Mouse (Mus musculus) liver, embryonic 13.5 days (tissue): Measurements from ENCODE around the gene Kctd2. TPM values are rescaled to one million over a fixed set of nuclear protein-coding genes. Genes with fewer than 3 reads are reported as not detected.
A peak's percentile ranks its signal among the peaks of the same experiment; 100 is the strongest.

Source experiments
- ATAC-seq: fragments of 200-750 bp; cut with Nextera tagmentation; 2 replicates; pipeline ENCODE4 v1.8.0; 2017; ENCODE audit warnings: low read depth, mild to moderate bottlenecking, moderate number of reproducible peaks, moderate library complexity
- DNase-seq: peaks from one replicate; pipeline ENCODE4 v3.0.0; 2022
- H3K27ac ChIP-seq: fragments of 300-500 bp; sonication (generic); 2 replicates; pipeline ENCODE4 v1.5.1; 2015; ENCODE audit warnings: moderate library complexity, mild to moderate bottlenecking, inconsistent platforms
- H3K27me3 ChIP-seq: fragments of 300-500 bp; sonication (generic); 2 replicates; pipeline ENCODE4 v1.6.1; 2015; ENCODE audit warnings: mild to moderate bottlenecking, inconsistent platforms
- H3K36me3 ChIP-seq: fragments of 300-500 bp; sonication (generic); 2 replicates; pipeline ENCODE4 v1.6.1; 2015; ENCODE audit warnings: mild to moderate bottlenecking, inconsistent platforms
- H3K4me1 ChIP-seq: fragments of 300-500 bp; sonication (generic); replicated peaks from 2 replicates; pipeline ENCODE4 v1.6.1; 2015; ENCODE audit warnings: inconsistent platforms
- H3K4me2 ChIP-seq: fragments of 300-500 bp; sonication (generic); 2 replicates; pipeline ENCODE4 v1.6.1; 2015; ENCODE audit warnings: inconsistent platforms, mild to moderate bottlenecking, moderate library complexity
- H3K4me3 ChIP-seq: fragments of 300-500 bp; sonication (generic); replicated peaks from 2 replicates; pipeline ENCODE4 v1.5.1; 2015; ENCODE audit warnings: mild to moderate bottlenecking, inconsistent platforms
- H3K9ac ChIP-seq: fragments of 300-500 bp; sonication (generic); 2 replicates; pipeline ENCODE4 v1.6.1; 2015; ENCODE audit warnings: mild to moderate bottlenecking, inconsistent platforms
- H3K9me3 ChIP-seq: fragments of 300-500 bp; sonication (generic); replicated peaks from 2 replicates; pipeline ENCODE4 v1.6.1; 2016; ENCODE audit warnings: inconsistent platforms
- WGBS: fragments of 180-500 bp; shearing (Covaris S2); methylation state at CpG from one replicate; pipeline ENCODE4 v1.1.7; 2015; ENCODE audit not compliant: insufficient replicate concordance; 5-methylcytosine and 5-hydroxymethylcytosine counted together
- polyA plus RNA-seq: library from polyadenylated mRNA; unstranded; fragments of >200 nt; fragmentation: Nextera tagmentation; extraction: Ambion mirVana; gene quantifications from 2 replicates; pipeline ENCODE4 v1.2.1, GENCODE M21; 2015

Kctd2 gene
- polyA plus RNA-seq, 1 experiment from 2014 or later, result 4.1 TPM

DNA sequence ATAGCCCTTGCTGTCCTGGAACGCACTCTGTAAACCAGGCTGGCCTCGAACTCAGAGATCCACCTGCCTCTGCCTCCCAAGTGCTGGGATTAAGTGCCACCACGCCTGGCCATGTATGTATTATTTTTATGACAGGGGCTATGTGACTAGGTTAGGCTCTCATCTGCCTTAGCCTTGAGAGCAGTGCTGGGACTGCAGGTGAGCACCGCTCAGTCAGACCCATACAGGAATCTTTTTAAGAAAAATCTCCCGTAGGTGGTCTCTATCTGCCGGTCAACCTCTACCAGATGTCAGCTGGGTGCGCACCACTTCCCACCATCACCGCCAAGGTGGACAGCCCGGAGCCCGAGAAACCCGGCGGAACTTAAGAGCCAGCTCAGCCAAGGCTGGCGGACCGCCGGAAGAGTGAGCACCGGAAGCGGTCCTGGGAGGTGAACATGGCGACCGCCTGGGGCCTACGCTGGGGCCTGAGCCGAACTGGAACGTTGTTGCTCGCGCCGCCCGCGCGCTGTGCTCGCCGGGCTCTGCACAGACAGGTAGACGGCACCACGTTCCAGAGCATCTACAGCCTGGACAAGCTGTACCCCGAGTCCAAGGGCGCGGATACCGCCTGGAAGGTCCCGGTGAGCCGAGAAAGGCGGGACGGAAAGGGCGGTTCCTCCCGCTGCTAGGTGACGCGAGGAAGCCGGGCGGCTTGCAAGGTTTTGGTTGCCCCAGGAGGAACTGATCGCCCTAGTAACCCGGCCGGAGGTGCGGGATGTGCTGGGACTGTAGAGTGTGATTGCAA lies 16.4 kb upstream of the Kctd2 start, which contains the start of gene Mrpl58:
Gene Mrpl58 (plus strand): TSS at position 415 of the 787 bp plus-strand sequence.
- peak; percentile 75 for DNase-seq
- Histone ChIP-seq H3K27ac (peak within 1 kb of the TSS; percentile 78), H3K36me3 (peaks cover 14% of the 10 kb centered on the region), H3K9ac (peak within 1 kb of the TSS; percentile 86), H3K4me2 (peak within 1 kb of the TSS; percentile 84), H3K27me3 (peaks cover 7% of the 10 kb centered on the region; the same call in 1 of the 2 replicates), H3K4me1 (peaks cover 25% of the 10 kb centered on the region), H3K4me3 (peak within 1 kb of the TSS; percentile 83), H3K9me3 (no peaks in the 10 kb centered on the region)
- ATAC-seq, result peak; percentile 91
- 3% methylated on average over 50 of the region's 50 CpGs for WGBS

DNA sequence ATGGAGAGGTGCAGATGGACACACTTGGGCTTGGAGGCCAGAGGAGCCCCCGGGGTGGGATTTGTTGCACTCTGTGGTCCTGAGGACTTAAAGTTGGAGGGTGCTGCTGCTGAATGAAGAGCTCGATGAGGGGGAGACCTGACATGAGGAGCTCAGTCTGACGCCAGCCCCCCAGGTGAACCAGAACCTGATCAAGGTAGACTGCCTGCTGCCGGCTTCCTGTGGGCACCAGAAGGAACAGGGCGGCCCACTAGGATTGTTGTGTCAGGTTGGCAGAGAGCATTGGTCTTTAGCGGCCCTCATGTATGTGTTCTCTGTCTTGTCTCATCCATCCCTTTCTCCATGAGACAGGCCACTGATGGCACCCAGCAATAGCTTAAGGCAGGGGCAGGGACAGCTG lies 14.2 kb upstream of the Kctd2 start:
- Histone ChIP-seq H3K4me1 (peaks cover 32% of the 10 kb centered on the region), H3K4me3 (no peak overlapping the region), H3K9ac (no peak overlapping the region), H3K27me3 (peaks cover 5% of the 10 kb centered on the region; the same call in 1 of the 2 replicates), H3K36me3 (peaks cover 30% of the 10 kb centered on the region), H3K4me2 (no peak overlapping the region), H3K9me3 (no peaks in the 10 kb centered on the region), H3K27ac (no peak overlapping the region)
- WGBS, result 91% methylated on average over 6 of the region's 6 CpGs
- DNase-seq (no peak), ATAC-seq (no peak)

DNA sequence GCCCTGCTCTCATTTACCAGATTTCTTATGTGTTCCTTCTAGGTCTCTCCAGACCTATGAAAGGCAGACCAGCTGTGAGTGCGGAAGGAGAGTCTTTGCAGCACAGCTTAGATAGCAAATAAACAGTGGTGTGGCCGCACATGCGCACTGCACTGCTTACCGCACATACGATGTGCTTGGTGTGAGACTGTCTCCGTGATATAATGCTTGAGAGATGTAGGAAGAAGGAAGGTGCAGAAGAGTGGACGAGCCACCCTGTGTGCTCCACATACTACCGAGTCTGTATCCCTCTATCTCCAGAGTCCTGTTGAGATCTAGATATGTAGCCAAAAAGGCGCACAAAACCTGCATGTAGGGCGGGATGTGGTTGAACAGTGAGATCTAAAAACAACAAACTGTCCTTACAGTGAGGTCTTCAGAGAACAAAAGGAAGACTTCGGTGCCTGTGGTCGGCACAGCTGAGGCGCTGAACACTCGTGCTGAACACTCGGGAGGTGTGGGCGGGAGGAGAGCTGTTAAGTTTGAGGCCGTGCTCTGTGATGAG lies 13.0 kb upstream of the Kctd2 start:
- Histone ChIP-seq H3K9me3 (no peaks in the 10 kb centered on the region), H3K4me2 (no peak overlapping the region), H3K4me1 (peaks cover 44% of the 10 kb centered on the region), H3K27me3 (no peaks in the 10 kb centered on the region), H3K36me3 (peaks cover 37% of the 10 kb centered on the region), H3K27ac (no peak overlapping the region), H3K4me3 (no peak overlapping the region), H3K9ac (no peak overlapping the region)
- no peak for ATAC-seq
- 86% methylated on average over 17 of the region's 17 CpGs for WGBS
- DNase-seq, result no peak

DNA sequence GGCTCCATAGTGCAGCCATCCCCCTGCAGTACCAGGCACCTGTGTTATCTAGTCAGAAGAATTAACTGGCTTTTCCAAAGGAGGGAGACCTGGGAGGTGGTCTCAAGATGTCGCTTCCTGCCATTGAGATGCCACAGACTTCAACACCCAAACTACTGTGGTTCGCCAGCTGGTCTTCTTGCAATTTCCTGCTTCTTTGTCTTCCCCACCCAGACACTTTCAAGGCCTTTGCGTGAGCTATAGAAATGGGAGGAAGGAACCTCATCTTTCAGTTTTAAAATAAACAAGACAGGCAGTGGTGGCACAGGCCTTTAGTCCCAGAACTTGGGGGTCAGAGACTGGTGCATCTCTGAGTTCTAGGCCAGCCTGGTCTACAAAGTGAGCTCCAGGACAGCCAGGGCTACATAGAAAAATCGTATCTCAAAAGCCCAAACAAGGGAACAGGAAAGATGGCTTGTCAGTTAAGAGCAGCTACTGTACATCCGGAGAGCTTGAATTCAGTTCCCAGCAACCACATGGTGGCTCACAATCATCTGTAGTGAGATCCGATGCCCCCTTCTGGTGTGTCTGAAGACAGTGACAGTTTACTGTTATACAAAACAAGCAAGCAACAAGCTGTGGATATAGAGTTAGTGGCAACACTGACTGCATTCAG lies 11.5 kb upstream of the Kctd2 start:
- Histone ChIP-seq H3K9me3 (no peaks in the 10 kb centered on the region), H3K27me3 (no peaks in the 10 kb centered on the region), H3K9ac (no peak overlapping the region), H3K4me3 (no peak overlapping the region), H3K36me3 (peaks cover 37% of the 10 kb centered on the region), H3K4me2 (no peak overlapping the region), H3K27ac (no peak overlapping the region; the same call in 1 of the 2 replicates), H3K4me1 (peaks cover 45% of the 10 kb centered on the region)
- WGBS, result 56% methylated on average over 6 of the region's 6 CpGs
- ATAC-seq (no peak), DNase-seq (no peak)

DNA sequence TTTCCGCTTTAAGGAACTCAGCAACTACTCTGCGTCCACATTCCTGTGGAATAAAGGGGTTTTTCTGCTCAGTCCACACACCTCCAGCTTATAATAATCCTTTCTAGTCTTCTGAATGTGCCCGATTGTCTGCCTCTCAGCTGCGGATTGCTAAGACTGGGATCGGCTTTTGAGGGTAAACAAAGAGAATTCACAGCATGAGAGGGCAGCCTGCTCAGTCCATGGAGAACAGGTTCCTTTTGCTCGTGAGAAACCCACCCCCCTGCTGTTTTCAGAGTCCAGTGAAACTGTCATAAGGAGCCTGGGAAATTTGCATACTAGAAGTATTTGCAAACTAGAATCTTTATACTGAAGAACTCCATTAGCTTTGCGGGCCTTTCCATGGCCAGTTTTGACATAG lies 10.4 kb upstream of the Kctd2 start:
- H3K27ac ChIP-seq, result no peak overlapping the region
- H3K9me3 ChIP-seq, result no peaks in the 10 kb centered on the region
- H3K36me3 ChIP-seq, result peaks cover 37% of the 10 kb centered on the region

DNA sequence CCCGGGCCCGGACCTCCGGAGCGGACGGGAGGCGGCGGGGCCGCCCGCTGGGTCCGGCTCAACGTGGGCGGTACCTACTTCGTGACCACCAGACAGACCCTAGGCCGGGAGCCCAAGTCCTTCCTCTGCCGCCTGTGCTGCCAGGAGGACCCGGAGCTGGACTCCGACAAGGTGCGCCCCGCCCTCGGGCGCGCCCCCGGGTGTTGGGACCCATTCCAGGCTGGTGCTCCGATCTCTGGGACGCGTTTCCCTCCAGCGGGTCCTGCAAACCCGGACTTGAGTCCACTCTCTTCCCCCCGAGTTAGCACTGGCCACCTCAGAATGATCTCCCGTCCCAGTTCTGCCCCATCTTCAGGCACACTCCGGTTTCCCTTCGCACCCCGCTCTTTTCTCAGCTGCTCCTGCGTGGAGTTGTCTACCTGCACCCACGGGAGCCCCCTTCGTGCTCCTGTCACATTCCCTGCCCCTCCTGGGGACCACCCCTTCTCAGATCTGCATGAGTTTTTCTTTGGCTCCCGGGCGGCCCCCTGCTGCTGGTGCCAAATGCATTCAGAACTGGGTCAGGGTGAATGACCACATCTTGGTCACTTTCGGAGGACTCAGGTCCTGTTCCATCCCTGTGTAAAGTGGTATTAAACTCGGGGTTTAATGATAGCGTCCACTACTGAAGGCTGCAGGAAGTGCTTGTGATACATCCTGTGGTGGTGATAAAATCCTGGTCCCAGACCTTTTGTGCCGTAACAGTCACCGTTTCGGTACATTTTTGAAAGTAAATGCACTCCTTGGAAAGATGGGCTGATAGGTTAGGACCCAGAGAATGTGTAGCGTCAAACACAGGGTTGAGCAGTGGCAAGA lies 635 bp downstream of the Kctd2 start:
- Histone ChIP-seq H3K27me3 (no peaks in the 10 kb centered on the region), H3K4me3 (peak overlapping the region; percentile 94), H3K27ac (peak overlapping the region; percentile 87), H3K4me1 (peaks cover 42% of the 10 kb centered on the region), H3K36me3 (peaks cover 33% of the 10 kb centered on the region), H3K4me2 (peak overlapping the region; percentile 98), H3K9me3 (no peaks in the 10 kb centered on the region), H3K9ac (peak overlapping the region; percentile 97)
- WGBS, result 2% methylated on average over 44 of the region's 45 CpGs
- DNase-seq (peak; percentile 57), ATAC-seq (peak; percentile 71)

More for the DNA sequence above, 10.4 kb upstream of the Kctd2 start:
- no peak for ATAC-seq
- H3K9ac ChIP-seq, result no peak overlapping the region
- no peak for DNase-seq
- peaks cover 45% of the 10 kb centered on the region for H3K4me1 ChIP-seq
- no peak overlapping the region for H3K4me2 ChIP-seq
- H3K4me3 ChIP-seq, result no peak overlapping the region
- 89% methylated on average over 7 of the region's 7 CpGs for WGBS
- H3K27me3 ChIP-seq, result no peaks in the 10 kb centered on the region

DNA sequence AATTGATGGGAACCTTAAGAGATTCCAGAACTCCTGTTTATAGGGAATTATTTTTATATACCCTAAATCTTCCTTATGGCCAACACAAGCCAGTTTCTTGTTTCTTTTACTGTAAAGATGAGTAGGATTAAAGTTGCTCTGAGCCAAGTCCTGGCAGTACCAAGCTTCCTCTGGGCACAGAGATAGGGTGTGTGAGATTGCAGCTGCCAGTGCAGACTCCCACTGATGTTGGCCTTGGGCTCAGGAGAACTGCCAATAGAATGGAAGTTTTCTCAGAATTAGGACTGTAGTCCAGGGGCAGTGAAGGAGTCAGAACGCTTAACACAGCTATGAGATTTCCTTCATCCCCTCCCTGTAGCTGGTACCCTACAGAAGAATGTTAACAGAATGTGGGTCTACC lies 1.4 kb downstream of the Kctd2 start:
- Histone ChIP-seq H3K9ac (peak overlapping the region; percentile 97; the same call in 1 of the 2 replicates), H3K27ac (no peak overlapping the region)

DNA sequence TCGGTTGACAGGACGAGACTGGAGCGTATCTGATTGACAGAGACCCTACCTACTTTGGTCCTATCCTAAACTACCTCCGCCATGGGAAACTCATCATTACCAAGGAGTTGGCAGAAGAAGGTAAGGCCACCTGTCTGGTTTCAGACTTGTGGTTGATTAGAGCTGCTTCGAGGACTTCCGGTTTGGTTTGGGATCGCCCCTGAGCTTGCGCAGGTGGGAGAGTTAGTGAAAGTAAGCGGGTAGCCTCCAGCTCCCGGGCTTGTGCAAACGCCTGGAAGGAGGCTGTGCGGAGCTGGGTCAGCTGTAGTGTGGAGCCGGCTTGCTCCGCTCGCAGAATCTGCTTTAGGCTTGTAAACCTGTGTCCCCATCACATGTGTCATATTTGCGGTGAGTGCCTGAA lies 2.0 kb downstream of the Kctd2 start:
- 88% methylated on average over 16 of the region's 16 CpGs for WGBS
- no peaks in the 10 kb centered on the region for H3K9me3 ChIP-seq
- DNase-seq, result no peak
- H3K4me1 ChIP-seq, result peaks cover 39% of the 10 kb centered on the region
- H3K9ac ChIP-seq, result no peak overlapping the region
- no peak overlapping the region for H3K4me3 ChIP-seq
- no peaks in the 10 kb centered on the region for H3K27me3 ChIP-seq
- peaks cover 19% of the 10 kb centered on the region for H3K36me3 ChIP-seq
- no peak for ATAC-seq
- H3K4me2 ChIP-seq, result no peak overlapping the region
- no peak overlapping the region for H3K27ac ChIP-seq

More for the DNA sequence above, 1.4 kb downstream of the Kctd2 start:
- peaks cover 42% of the 10 kb centered on the region for H3K4me1 ChIP-seq
- H3K4me2 ChIP-seq, result peak overlapping the region; percentile 98
- no peaks in the 10 kb centered on the region for H3K27me3 ChIP-seq
- no peak for DNase-seq
- peak overlapping the region; percentile 94 for H3K4me3 ChIP-seq
- WGBS, result 50% methylated on average over 1 of the region's 1 CpGs
- H3K36me3 ChIP-seq, result peaks cover 26% of the 10 kb centered on the region
- no peak for ATAC-seq
- H3K9me3 ChIP-seq, result no peaks in the 10 kb centered on the region

DNA sequence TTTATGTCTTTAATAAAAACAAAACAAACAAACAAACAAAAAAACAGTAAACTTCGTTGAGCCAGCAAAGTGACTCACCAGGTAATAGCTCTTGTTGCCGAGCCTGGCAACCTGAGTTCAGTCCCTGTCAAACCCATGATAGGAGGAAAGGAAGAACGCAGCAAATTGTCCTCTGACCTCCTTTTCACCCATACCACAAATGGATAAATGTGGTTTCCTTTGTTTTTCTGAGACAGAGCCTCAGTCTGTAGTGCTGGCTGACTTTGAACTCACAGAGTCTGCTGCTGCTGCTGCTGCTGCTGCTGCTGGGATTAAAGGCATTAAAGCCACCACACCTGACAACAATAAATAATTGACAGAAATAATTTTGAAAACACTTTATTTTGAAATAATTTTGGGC lies 3.2 kb downstream of the Kctd2 start:
- DNase-seq (no peak), ATAC-seq (no peak)
- Histone ChIP-seq H3K27ac (no peak overlapping the region), H3K9me3 (no peaks in the 10 kb centered on the region), H3K36me3 (peaks cover 16% of the 10 kb centered on the region), H3K4me2 (no peak overlapping the region), H3K9ac (no peak overlapping the region), H3K27me3 (no peaks in the 10 kb centered on the region), H3K4me3 (no peak overlapping the region), H3K4me1 (peaks cover 37% of the 10 kb centered on the region)
- 65% methylated on average over 3 of the region's 3 CpGs for WGBS

DNA sequence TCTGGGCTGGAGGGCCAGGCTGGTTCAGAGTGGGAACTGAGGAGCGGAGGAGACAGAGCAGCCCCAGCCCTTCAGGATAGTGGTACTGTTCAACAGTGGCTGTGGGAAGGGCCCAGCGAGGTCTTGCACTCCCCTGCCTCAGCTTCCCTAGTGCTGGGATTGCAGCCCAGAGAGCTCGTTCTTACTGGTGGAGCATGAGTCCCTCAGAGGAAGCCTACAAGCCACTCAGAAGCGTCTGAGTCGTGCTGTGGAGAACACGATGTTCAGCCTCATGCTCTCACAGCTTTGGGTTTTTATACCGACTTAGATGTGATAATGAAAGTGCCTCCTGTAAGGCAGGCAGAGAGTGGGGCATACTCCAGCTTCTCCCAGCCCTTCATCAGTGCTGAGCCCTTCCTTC lies 4.7 kb downstream of the Kctd2 start:
- Histone ChIP-seq H3K9me3 (no peaks in the 10 kb centered on the region), H3K36me3 (peaks cover 21% of the 10 kb centered on the region), H3K27ac (no peak overlapping the region), H3K4me3 (no peak overlapping the region), H3K4me1 (peaks cover 32% of the 10 kb centered on the region), H3K27me3 (no peaks in the 10 kb centered on the region), H3K4me2 (no peak overlapping the region), H3K9ac (no peak overlapping the region)
- DNase-seq (no peak), ATAC-seq (no peak)
- WGBS, result 80% methylated on average over 7 of the region's 7 CpGs

DNA sequence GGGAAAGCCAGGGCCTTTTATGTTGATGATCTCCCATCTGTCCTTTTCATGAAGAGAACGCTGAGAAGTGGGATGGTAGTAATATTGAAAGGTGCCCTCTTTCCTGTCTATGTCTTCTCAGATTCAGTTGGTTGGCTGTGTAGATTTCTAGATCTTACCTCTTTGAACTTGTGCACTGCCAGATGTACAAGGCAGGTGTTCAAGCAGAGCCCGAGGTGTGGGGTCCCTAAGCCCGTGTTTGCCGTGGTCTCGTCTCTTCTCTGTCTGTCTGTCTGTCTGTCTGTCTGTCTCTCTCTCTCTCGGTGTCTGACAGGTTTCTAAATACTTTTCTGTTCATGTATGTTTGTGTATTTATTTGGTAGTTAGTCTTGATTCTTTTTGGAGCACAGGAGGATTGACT lies 5.7 kb downstream of the Kctd2 start:
- H3K36me3 ChIP-seq, result peaks cover 31% of the 10 kb centered on the region
- H3K9ac ChIP-seq, result no peak overlapping the region
- WGBS, result 73% methylated on average over 6 of the region's 6 CpGs
- ATAC-seq (no peak), DNase-seq (no peak)
- H3K4me2 ChIP-seq, result no peak overlapping the region
- H3K27ac ChIP-seq, result no peak overlapping the region
- no peak overlapping the region for H3K4me3 ChIP-seq
- no peaks in the 10 kb centered on the region for H3K27me3 ChIP-seq
- H3K9me3 ChIP-seq, result no peaks in the 10 kb centered on the region
- peaks cover 29% of the 10 kb centered on the region for H3K4me1 ChIP-seq
